Mouse (Mus musculus): ENCODE data around the gene Slc6a20b.
"Not testable (repeated sequence)": the region's sequence is repeated elsewhere in the genome, so short reads cannot be mapped to it uniquely, and the experiment has no call there.

Slc6a20b gene

DNA sequence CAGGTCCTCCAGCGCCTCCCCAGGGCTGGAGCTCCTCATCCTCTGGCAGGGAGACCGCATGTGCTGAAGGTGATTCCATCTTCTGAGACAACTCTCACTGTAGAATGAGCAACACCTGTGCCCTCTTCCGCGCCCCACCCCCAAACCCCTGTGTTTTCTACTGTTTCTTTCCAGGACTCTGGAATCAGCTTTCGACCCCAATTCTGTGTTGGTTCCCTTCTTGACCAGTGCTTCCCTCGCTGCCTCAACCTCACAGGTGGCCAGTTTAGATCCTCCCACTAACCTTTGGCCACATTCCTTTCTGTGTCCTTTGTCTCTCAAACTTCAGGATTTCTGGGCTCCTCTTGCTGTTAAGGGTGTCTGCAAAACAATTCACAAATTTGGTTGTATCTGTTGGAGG is at the start of gene Slc6a20b:
TSS of gene Slc6a20b (minus strand) at position 285 of the 400 bp plus-strand sequence.
- no peak for DNase-seq (ENCODE audit: low read depth, low spot score)

GRCm38 (mm10) chr9:123679198-123679597 is 46.8 kb upstream of the Slc6a20b start:
- DNase-seq (ENCODE audit: low read depth, low spot score): no peak

DNA sequence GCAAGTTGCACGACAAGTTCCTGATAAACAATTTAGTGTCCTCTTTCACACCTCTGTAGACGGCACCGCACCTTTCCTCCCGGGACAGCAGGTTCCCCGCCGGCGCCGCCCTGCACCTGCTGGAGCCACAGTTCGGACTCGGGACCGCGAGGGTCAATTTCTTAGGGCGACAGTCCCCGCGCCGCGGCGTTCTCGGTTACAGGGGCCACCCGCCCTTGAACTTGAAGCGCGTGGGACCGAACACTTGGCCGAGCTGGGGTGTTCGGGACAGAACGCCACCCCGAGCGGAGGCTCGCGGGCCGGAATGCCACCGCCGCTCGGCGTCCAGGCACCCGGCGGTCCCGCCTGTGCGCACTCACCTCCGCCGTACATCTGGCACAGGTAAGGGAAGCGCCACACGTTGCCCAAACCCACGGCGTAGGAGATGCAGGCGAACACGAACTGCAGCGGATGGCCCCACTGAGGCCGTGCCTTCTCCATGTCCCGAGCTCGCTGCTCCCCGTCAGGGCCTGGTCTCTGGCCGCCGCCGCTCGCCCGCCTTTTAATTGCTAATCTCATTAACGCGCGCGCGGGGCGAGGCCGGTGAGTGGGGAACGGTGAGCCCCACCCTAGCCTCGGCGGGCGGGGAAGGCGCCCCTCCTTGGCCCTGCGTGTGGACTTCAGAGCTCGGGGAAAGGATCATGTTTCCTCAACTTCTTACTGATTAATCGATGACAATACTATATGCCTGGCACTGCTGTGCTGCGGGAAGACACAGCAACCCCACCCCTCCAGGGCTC is 46.2 kb upstream of the Slc6a20b start, which contains the start of the genes Ccr9 and Slc6a20a:
TSS of gene Ccr9 (plus strand) at position 113 of the 779 bp plus-strand sequence.
TSS of gene Slc6a20a (minus strand) at position 559 of the 779 bp plus-strand sequence.
- no peak for DNase-seq (ENCODE audit: low read depth, low spot score)

GRCm38 (mm10) chr9:123665645-123666044 is 33.3 kb upstream of the Slc6a20b start:
- peak; percentile 60 for DNase-seq (ENCODE audit: low read depth, low spot score)

GRCm38 (mm10) chr9:123659986-123660676 is 27.8 kb upstream of the Slc6a20b start:
- DNase-seq (ENCODE audit: low read depth, low spot score): not testable (repeated sequence)

- no peak for DNase-seq (ENCODE audit: low read depth, low spot score)
These were observed 26.6 kb upstream of the Slc6a20b start for GRCm38 (mm10) chr9:123658981-123659380.

GRCm38 (mm10) chr9:123657457-123657856 is 25.1 kb upstream of the Slc6a20b start:
- DNase-seq (ENCODE audit: low read depth, low spot score): no peak

DNA sequence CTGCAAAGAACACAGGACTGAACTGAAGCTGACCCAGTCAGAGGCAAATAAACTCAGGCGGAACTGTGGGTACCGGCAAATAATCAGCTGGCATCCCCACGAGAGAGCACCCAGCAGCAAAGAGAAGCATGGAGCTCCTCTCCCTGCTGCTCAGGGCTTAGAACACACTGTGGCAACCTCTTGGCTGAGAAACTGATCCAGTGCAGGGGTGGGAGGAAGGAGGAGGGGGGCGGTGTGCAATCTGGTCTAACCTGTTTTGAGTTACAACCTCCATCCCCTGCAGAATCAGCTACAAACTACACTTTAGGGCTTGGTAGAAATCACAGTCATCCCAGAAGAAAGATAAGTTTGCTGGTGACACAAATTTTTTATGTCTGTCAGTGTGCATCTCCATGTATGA is 19.0 kb upstream of the Slc6a20b start:
- peak; percentile 21 for DNase-seq (ENCODE audit: low read depth, low spot score)

DNA sequence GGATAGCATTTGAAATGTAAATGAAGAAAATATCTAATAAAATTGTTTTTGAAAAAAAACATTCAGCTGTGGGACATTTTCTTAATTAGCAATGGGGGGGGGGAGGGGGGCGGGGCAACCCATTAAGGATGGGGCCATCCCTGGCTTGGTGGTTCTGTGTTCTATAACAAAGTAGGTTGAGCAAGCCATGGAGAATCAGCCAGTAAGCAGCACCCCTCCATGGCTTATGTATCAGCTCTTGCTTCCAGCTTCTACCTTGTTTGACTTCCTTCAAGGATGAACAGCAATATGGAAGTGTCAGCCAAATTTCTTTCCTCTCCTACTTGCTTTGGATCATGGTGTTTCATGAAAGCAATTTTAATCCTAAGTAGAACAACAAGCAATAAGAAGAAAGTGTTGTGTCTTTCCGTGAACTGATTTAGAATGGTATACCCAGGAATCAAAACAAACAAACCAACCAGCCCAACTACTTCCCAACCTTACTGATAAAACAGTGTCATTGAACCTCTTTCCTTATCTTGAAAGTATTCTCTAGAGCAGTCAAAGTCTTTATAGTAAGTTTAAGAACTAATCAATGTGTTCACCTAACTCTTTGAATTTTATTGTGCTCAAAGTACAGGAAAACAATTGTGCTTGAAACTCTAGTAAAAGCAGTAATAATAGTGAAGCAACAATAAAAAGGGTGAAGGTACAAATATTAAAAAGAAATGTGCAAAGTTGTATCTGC is 17.6 kb upstream of the Slc6a20b start:
- no peak for DNase-seq (ENCODE audit: low read depth, low spot score)

DNA sequence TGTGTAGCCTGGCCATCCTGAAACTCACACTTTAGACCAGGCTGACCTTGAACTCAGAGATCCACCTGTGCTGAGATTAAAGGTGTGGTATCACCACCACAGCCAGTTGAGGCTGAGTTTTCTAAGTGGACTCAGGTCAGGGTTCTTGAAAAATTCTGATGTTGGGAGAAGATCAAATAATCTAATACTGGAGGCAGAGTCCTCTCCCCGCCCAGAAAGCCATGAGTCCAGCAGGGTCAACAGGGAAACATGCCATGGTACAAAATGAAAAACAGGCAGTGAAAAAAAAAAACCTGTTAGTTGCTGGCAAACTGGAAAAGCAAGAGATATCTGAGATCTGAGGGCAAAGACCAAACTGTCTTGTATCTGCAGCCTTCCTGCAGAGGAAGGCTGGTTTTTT is 7.7 kb upstream of the Slc6a20b start:
- DNase-seq (ENCODE audit: low read depth, low spot score): no peak

- peak; percentile 68 for DNase-seq (ENCODE audit: low read depth, low spot score)
These were observed 6.3 kb upstream of the Slc6a20b start for GRCm38 (mm10) chr9:123638668-123639089.

GRCm38 (mm10) chr9:123638231-123638630 is 5.9 kb upstream of the Slc6a20b start:
- no peak for DNase-seq (ENCODE audit: low read depth, low spot score)

DNA sequence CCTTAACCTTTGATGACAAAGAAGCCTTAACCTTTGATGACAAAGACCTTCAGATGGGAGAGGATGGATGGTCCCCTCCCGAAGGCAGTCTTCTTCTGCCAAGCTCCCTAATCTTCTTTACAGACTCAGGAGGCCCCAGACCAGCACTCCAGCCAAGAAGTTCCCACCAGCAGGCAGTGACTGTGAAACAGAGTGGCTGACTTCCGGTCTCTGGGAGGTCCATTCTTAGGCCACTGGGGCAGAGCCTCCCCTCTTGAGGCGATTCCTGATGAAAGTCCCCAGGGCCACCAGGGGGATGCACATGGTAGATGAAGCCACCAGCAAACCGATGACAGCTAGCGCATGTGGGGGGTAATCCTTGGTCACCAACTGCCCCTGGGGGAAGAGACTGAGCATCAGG is 4.4 kb upstream of the Slc6a20b start:
- no peak for DNase-seq (ENCODE audit: low read depth, low spot score)

DNA sequence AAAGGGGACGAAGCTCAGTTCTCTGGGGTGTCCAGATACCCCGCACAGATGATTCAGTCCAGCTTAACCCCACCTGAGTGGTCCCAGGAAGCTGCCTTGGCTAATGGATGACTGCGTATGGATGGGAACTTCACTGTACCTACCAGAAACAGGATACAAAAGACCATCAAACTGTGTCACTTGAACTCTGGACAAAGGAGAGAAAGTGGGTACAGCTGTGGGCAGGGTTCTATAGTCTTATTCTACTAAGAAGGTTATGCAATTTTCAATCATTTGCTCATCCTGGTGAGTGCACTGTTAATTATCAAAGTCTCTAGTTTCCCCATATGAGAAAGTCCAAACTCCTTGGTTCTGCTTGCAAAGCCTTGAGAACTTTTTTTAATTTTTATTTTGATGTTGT is 628 bp upstream of the Slc6a20b start:
- no peak for DNase-seq (ENCODE audit: low read depth, low spot score)

GRCm38 (mm10) chr9:123631666-123632065 is 699 bp downstream of the Slc6a20b start:
- no peak for DNase-seq (ENCODE audit: low read depth, low spot score)

DNA sequence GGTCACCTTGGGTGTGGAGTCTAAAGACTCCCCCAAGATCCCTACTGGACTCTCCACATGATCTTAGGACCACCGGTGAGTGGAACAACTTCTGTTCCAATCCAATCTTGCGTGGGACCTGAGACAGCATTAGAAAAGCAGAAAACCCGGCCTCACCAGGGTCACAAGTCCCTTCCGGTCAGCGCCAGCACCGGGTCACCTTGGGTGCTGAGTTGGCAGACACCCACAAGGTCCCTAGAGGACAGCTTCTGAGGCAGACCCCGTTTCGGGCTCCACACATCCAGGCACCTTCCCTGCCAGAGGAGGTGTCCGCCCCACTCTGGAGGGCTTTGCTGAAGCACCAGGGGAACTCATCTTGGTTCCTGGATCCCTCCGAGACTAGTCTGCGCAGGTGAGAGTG is 6.5 kb downstream of the Slc6a20b start:
- DNase-seq (ENCODE audit: low read depth, low spot score): no peak

GRCm38 (mm10) chr9:123624741-123625140 is 7.6 kb downstream of the Slc6a20b start:
- no peak for DNase-seq (ENCODE audit: low read depth, low spot score)

DNA sequence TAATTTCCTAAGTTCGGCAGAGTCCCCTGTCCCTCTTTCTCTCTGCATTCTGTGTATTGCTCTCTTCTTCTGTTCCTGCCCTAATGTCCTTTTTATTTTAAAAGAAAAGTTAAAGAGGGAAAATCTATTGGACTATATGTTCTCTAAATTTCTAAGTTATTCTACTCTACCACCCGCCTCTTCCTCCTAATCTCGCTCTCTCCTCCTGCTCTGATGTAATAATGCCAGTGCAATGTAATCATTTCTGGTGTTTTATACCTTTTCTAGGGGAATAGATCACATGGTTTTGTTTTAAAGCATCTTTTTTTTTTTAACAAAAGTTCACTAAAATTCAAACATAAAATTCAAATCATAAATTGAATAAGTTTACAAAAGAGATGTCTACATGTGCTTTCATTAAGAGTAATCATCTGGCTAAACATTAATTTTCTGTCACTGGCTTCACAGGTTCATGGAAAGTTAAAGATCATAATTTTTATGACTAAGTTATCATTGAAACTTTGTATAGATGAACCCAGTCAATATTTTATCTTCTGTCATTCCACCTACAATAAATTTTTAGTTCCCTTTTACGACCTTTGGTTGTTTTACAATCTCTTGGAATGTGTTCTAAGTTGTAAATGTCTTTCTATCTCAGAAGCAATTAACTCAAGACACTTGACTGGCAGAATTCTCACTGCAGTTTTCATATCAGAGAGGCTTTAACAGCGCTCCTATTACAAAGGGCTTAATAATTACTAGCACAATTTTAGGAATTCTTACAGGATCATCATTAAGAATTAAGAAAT is 11.9 kb downstream of the Slc6a20b start:
- DNase-seq (ENCODE audit: low read depth, low spot score): no peak

DNA sequence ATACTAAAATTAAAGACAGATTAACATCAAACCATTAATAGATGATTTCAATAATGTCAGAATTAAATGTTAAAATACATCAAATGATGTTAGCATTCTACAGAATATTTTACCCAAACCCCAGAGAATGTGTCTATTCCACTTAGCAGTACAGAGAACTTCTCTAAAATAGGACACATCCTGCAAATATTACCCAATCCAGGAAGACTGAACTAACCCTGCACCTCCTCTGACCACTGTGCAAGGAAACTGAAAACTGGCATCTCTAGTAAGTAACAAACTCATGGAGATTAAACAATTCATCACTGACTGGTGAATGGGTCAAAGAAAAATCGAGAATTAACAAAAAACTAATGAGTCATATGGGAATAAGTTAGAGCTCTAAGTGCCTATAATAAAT is 30.8 kb downstream of the Slc6a20b start:
- DNase-seq (ENCODE audit: low read depth, low spot score): no peak

DNA sequence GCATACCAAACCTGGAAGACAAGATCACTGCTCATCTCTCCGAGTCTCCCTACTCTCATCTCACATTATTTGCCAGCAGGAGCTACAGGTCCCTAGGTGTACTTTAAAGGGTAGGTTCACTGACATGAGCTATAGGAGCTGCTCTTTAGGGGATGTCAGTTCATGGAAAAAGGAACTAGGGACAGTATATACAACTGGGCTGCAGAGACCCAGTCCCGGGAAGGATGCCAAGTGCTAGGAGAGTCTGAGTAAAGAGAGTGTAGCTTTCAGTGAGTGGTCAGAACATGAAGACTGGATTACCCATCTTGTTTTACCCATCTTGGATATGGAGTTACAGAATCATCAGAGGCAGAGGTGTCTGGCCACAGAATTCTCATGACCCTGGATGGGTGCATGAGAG is 35.0 kb downstream of the Slc6a20b start:
- DNase-seq (ENCODE audit: low read depth, low spot score): no peak

DNA sequence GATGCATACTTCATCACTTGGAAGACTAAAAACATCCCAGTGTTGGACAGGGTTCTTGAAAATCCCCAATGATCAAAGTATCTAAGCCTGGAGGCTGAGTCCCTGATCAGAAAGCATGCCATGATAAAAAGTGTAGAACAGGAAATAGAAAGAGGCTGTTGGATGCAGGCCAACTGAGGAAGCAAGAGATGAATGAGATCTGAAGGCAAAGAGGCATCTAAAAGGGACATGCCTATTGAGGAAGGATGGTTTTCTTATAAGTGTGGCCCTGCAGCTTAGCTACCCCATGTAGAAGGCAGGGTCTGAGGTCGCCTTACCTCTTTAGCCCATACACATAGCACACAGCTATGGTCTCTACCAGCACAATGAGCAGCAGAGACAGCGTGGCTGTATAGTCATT is 35.5 kb downstream of the Slc6a20b start:
- no peak for DNase-seq (ENCODE audit: low read depth, low spot score)
